Mouse (Mus musculus): ENCODE results near the gene Ctso. TPM values are rescaled to one million over a fixed set of nuclear protein-coding genes. Genes with fewer than 3 reads are reported as not detected.

Ctso gene
- polyA plus RNA-seq, 1 experiment from 2014 or later, result 15.3 TPM

DNA sequence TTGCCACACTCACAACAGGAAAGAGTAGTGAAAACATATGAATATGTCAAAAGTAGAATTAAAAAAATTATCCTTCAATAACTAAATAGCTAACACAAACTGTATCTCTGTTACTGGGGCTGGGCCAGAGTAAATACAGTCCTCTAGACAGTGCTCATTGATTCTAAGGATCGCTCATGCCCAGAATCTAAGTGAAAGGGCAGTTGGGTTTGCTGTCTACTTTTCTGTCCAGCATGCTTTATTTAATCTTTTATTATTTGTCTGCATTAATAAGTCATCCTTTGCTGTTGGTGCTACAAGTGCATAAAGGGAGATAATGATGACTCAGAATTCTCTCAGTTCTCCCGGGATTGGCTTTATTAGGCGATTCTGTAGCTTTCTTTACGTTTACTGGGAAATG, 63.0 kb downstream of the Ctso start:
- DNase-seq, result no peak
- Histone ChIP-seq H3K9me3 (ENCODE audit: low read depth, low read length) (no peaks in the 10 kb centered on the region), H3K9ac (no peak overlapping the region), H3K4me1 (ENCODE audit: insufficient read depth) (no peaks in the 10 kb centered on the region), H3K4me3 (ENCODE audit: low read depth, low read length) (no peak overlapping the region), H3K36me3 (ENCODE audit: insufficient read depth) (no peaks in the 10 kb centered on the region), H3K27me3 (ENCODE audit: insufficient read depth, low read length) (no peaks in the 10 kb centered on the region), H3K27ac (ENCODE audit: low read depth) (no peak overlapping the region), H3K4me2 (no peak overlapping the region)
- 38% methylated on average over 4 of the region's 4 CpGs for WGBS
- no peak for TF ChIP-seq CTCF (IDR thresholded peaks at IDR 0.05; ENCODE audit: low read depth)
- ATAC-seq (ENCODE audit: insufficient read depth), result no peak

DNA sequence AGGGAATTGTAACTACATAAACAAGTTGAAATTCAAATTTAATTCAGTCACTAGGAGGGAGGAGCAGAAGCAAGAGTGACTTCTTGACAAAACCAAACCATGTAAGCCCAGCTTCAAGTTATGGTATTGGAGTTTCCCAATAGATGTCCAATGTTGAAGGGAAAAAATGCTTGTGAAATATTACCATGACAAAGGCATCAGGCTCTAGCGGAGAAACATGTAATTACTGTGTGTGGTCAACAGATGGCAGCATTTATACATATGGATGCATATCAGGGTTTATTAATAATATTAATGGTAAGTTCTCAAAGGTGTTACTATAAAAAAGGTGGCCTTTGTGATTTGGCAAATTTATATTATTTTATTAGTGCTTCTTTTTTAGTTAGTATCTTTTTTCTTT, 63.6 kb downstream of the Ctso start:
- no peaks in the 10 kb centered on the region for H3K9me3 ChIP-seq (ENCODE audit: low read depth, low read length)
- WGBS, result 3% methylated on average over 1 of the region's 1 CpGs
- peak; percentile 77 for TF ChIP-seq CTCF (IDR thresholded peaks at IDR 0.05; ENCODE audit: low read depth)
- DNase-seq (peak; percentile 84), ATAC-seq (ENCODE audit: insufficient read depth) (no peak)
- no peak overlapping the region for H3K4me2 ChIP-seq
- no peak overlapping the region for H3K4me3 ChIP-seq (ENCODE audit: low read depth, low read length)
- no peaks in the 10 kb centered on the region for H3K36me3 ChIP-seq (ENCODE audit: insufficient read depth)
- H3K27ac ChIP-seq (ENCODE audit: low read depth), result no peak overlapping the region
- no peaks in the 10 kb centered on the region for H3K27me3 ChIP-seq (ENCODE audit: insufficient read depth, low read length)
- H3K9ac ChIP-seq, result no peak overlapping the region
- no peaks in the 10 kb centered on the region for H3K4me1 ChIP-seq (ENCODE audit: insufficient read depth)

Other genes starting within 250 kb of the Ctso start
- gene Tdo2, start 43.6 kb downstream of the Ctso start, polyA plus RNA-seq (2014; fragmentation: Nextera tagmentation; extraction: Ambion mirVana), result 3.1 and 3.4 TPM in 2 replicates
- gene Asic5, start 49.7 kb downstream of the Ctso start, polyA plus RNA-seq (2014; fragmentation: Nextera tagmentation; extraction: Ambion mirVana), result 0.15 TPM in 1 of 2 replicates, not detected in the other
- 73.5 and 75.6 TPM in 2 replicates for gene Gucy1b1, start 142.1 kb downstream of the Ctso start, polyA plus RNA-seq (2014; fragmentation: Nextera tagmentation; extraction: Ambion mirVana)
- 111 and 117 TPM in 2 replicates for gene Gucy1a1, start 213.2 kb downstream of the Ctso start, polyA plus RNA-seq (2014; fragmentation: Nextera tagmentation; extraction: Ambion mirVana)

Measured in lung, embryonic 14.5 days (tissue).